Mouse (Mus musculus): Measurements from ENCODE around the gene Adcy5. TPM values are rescaled to one million over a fixed set of nuclear protein-coding genes. Genes with fewer than 3 reads are reported as not detected.
A peak's percentile ranks its signal among the peaks of the same experiment; 100 is the strongest.

The Adcy5 gene
- polyA plus RNA-seq, 1 experiment from 2014 or later = 4.7 TPM

DNA sequence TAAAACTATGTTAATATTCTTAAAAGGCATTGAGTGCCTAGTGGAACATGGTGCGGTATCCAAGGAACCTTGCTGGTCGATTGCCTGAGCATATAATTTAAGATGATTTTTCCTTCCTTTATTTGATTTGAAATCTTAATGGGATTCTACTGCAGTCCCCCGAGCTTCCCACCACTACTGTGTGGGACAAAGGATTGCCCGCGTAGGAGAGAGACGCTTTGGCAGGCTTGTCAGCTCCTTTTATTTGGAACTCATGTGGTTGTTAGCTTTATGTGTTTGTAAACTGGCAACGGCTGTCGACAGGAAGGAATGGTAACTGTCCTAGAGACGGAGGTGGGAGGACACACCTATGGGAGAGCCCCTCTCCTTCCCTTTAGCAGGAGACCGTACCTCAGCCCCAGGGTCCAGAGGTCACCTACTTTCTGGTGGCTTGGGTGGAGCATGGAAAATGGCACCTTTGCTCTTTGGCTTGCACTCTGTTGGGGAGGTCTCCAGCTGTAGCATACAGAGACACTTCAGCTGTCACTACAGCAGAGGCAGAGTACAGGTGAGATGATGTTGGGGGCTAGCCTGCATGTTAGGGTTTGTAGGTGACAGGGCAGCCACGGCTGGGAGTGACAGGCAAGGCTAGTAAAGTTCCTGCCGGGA, 84.8 kb downstream of the Adcy5 start:
- Histone ChIP-seq H3K9me3 (ENCODE audit: control insufficient read depth, low read depth, low read length) (no peaks in the 10 kb centered on the region), H3K4me3 (ENCODE audit: low read depth, low read length) (no peak overlapping the region), H3K27ac (ENCODE audit: low read length) (no peak overlapping the region), H3K36me3 (ENCODE audit: control insufficient read depth, insufficient read depth, low read length) (no peaks in the 10 kb centered on the region), H3K4me2 (replicated peaks; ENCODE audit: low read depth, low read length) (no peak overlapping the region), H3K9ac (replicated peaks; ENCODE audit: low read depth, low read length) (no peak overlapping the region), H3K27me3 (ENCODE audit: control insufficient read depth, insufficient read depth, low read length) (no peaks in the 10 kb centered on the region), H3K4me1 (ENCODE audit: control insufficient read depth, insufficient read depth, low read length) (no peaks in the 10 kb centered on the region)
- no peak for ATAC-seq (ENCODE audit: insufficient number of reproducible peaks, insufficient read depth, low FRiP score, low read depth)
- 70% methylated on average over 12 of the region's 12 CpGs for whole genome bisulfite sequencing

GRCm38 (mm10) chr16:35239966-35240730, 85.5 kb downstream of the Adcy5 start:
- 81% methylated on average over 4 of the region's 4 CpGs for WGBS
- Histone ChIP-seq H3K9ac (replicated peaks; ENCODE audit: low read depth, low read length) (no peak overlapping the region), H3K27ac (ENCODE audit: low read length) (no peak overlapping the region)

GRCm38 (mm10) chr16:35247364-35247763, 92.7 kb downstream of the Adcy5 start:
- no peak overlapping the region for H3K27ac ChIP-seq (ENCODE audit: low read length)
- 57% methylated on average over 3 of the region's 3 CpGs for WGBS
- H3K9me3 ChIP-seq (ENCODE audit: control insufficient read depth, low read depth, low read length) = no peaks in the 10 kb centered on the region
- no peak for ATAC-seq (ENCODE audit: insufficient number of reproducible peaks, insufficient read depth, low FRiP score, low read depth)
- no peak overlapping the region for H3K4me3 ChIP-seq (ENCODE audit: low read depth, low read length)
- no peaks in the 10 kb centered on the region for H3K4me1 ChIP-seq (ENCODE audit: control insufficient read depth, insufficient read depth, low read length)
- no peaks in the 10 kb centered on the region for H3K36me3 ChIP-seq (ENCODE audit: control insufficient read depth, insufficient read depth, low read length)
- no peak overlapping the region for H3K4me2 ChIP-seq (replicated peaks; ENCODE audit: low read depth, low read length)
- no peaks in the 10 kb centered on the region for H3K27me3 ChIP-seq (ENCODE audit: control insufficient read depth, insufficient read depth, low read length)
- H3K9ac ChIP-seq (replicated peaks; ENCODE audit: low read depth, low read length) = no peak overlapping the region

More at GRCm38 (mm10) chr16:35239966-35240730, 85.5 kb downstream of the Adcy5 start:
- Histone ChIP-seq H3K4me1 (ENCODE audit: control insufficient read depth, insufficient read depth, low read length) (no peaks in the 10 kb centered on the region), H3K36me3 (ENCODE audit: control insufficient read depth, insufficient read depth, low read length) (no peaks in the 10 kb centered on the region), H3K9me3 (ENCODE audit: control insufficient read depth, low read depth, low read length) (no peaks in the 10 kb centered on the region), H3K27me3 (ENCODE audit: control insufficient read depth, insufficient read depth, low read length) (no peaks in the 10 kb centered on the region), H3K4me3 (ENCODE audit: low read depth, low read length) (no peak overlapping the region), H3K4me2 (replicated peaks; ENCODE audit: low read depth, low read length) (no peak overlapping the region)
- ATAC-seq (ENCODE audit: insufficient number of reproducible peaks, insufficient read depth, low FRiP score, low read depth) = no peak

GRCm38 (mm10) chr16:35248825-35249224, 94.1 kb downstream of the Adcy5 start:
- Histone ChIP-seq H3K9me3 (ENCODE audit: control insufficient read depth, low read depth, low read length) (no peaks in the 10 kb centered on the region), H3K27me3 (ENCODE audit: control insufficient read depth, insufficient read depth, low read length) (no peaks in the 10 kb centered on the region), H3K4me1 (ENCODE audit: control insufficient read depth, insufficient read depth, low read length) (no peaks in the 10 kb centered on the region), H3K36me3 (ENCODE audit: control insufficient read depth, insufficient read depth, low read length) (no peaks in the 10 kb centered on the region), H3K27ac (ENCODE audit: low read length) (no peak overlapping the region), H3K9ac (replicated peaks; ENCODE audit: low read depth, low read length) (no peak overlapping the region), H3K4me3 (ENCODE audit: low read depth, low read length) (no peak overlapping the region), H3K4me2 (replicated peaks; ENCODE audit: low read depth, low read length) (no peak overlapping the region)
- 30% methylated on average over 9 of the region's 9 CpGs for WGBS
- ATAC-seq (ENCODE audit: insufficient number of reproducible peaks, insufficient read depth, low FRiP score, low read depth) = peak; percentile 73; the same call in 1 of the 2 replicates

- no peak overlapping the region for H3K4me2 ChIP-seq (replicated peaks; ENCODE audit: low read depth, low read length)
- no peaks in the 10 kb centered on the region for H3K9me3 ChIP-seq (ENCODE audit: control insufficient read depth, low read depth, low read length)
- H3K27me3 ChIP-seq (ENCODE audit: control insufficient read depth, insufficient read depth, low read length) = no peaks in the 10 kb centered on the region
- no peaks in the 10 kb centered on the region for H3K36me3 ChIP-seq (ENCODE audit: control insufficient read depth, insufficient read depth, low read length)
- H3K4me1 ChIP-seq (ENCODE audit: control insufficient read depth, insufficient read depth, low read length) = no peaks in the 10 kb centered on the region
- ATAC-seq (ENCODE audit: insufficient number of reproducible peaks, insufficient read depth, low FRiP score, low read depth) = no peak
- WGBS = 93% methylated on average over 6 of the region's 6 CpGs
- no peak overlapping the region for H3K9ac ChIP-seq (replicated peaks; ENCODE audit: low read depth, low read length)
- no peak overlapping the region for H3K27ac ChIP-seq (ENCODE audit: low read length)
- H3K4me3 ChIP-seq (ENCODE audit: low read depth, low read length) = no peak overlapping the region
Observed at GRCm38 (mm10) chr16:35249763-35250162, 95.1 kb downstream of the Adcy5 start.

GRCm38 (mm10) chr16:35251690-35252089, 97.0 kb downstream of the Adcy5 start:
- no peaks in the 10 kb centered on the region for H3K4me1 ChIP-seq (ENCODE audit: control insufficient read depth, insufficient read depth, low read length)
- H3K36me3 ChIP-seq (ENCODE audit: control insufficient read depth, insufficient read depth, low read length) = no peaks in the 10 kb centered on the region
- no peak overlapping the region for H3K27ac ChIP-seq (ENCODE audit: low read length)
- no peak for ATAC-seq (ENCODE audit: insufficient number of reproducible peaks, insufficient read depth, low FRiP score, low read depth)
- WGBS = 79% methylated on average over 6 of the region's 6 CpGs
- H3K27me3 ChIP-seq (ENCODE audit: control insufficient read depth, insufficient read depth, low read length) = no peaks in the 10 kb centered on the region
- no peaks in the 10 kb centered on the region for H3K9me3 ChIP-seq (ENCODE audit: control insufficient read depth, low read depth, low read length)
- H3K4me3 ChIP-seq (ENCODE audit: low read depth, low read length) = no peak overlapping the region
- H3K4me2 ChIP-seq (replicated peaks; ENCODE audit: low read depth, low read length) = no peak overlapping the region
- H3K9ac ChIP-seq (replicated peaks; ENCODE audit: low read depth, low read length) = no peak overlapping the region

DNA sequence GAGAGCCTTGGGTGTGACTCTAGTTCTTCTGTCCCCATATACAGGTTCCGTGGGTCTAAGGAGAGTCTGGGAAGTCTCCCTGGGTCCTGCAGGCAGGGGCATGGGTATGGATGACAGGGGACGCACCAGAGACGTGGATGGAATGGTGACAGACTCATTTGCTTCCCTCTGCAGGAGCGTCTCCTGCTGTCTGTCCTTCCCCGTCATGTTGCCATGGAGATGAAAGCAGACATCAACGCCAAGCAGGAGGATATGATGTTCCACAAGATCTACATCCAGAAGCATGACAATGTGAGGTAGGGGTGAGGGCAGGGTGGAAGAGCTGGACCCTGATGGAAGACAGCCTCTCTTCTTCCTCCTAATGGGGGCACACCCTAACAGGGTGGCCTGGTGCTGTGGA, 98.3 kb downstream of the Adcy5 start:
- 67% methylated on average over 6 of the region's 6 CpGs for WGBS
- H3K36me3 ChIP-seq (ENCODE audit: control insufficient read depth, insufficient read depth, low read length) = no peaks in the 10 kb centered on the region
- no peak for ATAC-seq (ENCODE audit: insufficient number of reproducible peaks, insufficient read depth, low FRiP score, low read depth)
- H3K9me3 ChIP-seq (ENCODE audit: control insufficient read depth, low read depth, low read length) = no peaks in the 10 kb centered on the region
- no peaks in the 10 kb centered on the region for H3K27me3 ChIP-seq (ENCODE audit: control insufficient read depth, insufficient read depth, low read length)
- H3K27ac ChIP-seq (ENCODE audit: low read length) = no peak overlapping the region
- no peak overlapping the region for H3K4me2 ChIP-seq (replicated peaks; ENCODE audit: low read depth, low read length)
- no peak overlapping the region for H3K9ac ChIP-seq (replicated peaks; ENCODE audit: low read depth, low read length)
- H3K4me3 ChIP-seq (ENCODE audit: low read depth, low read length) = no peak overlapping the region
- no peaks in the 10 kb centered on the region for H3K4me1 ChIP-seq (ENCODE audit: control insufficient read depth, insufficient read depth, low read length)

DNA sequence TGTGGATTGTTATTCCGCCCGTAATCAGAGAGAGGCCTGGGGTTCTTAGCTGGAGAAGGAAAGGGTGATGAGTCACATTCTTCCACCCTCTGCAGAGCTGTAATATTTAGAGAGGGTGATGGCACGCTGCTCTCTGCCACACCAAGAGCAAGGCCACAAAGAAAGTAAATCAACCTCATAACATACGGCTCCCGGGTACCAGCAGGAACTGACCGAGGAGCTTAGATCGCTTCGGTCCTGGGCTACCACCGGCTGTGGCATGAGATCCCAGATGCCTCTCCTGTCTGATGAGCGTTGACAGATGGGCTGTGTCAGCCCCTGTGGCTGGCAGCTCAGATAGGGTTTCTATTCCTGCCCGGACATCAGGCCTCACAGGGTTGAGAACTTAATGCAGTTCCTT, 101.3 kb downstream of the Adcy5 start:
- no peak for ATAC-seq (ENCODE audit: insufficient number of reproducible peaks, insufficient read depth, low FRiP score, low read depth)
- no peak overlapping the region for H3K4me3 ChIP-seq (ENCODE audit: low read depth, low read length)
- no peaks in the 10 kb centered on the region for H3K9me3 ChIP-seq (ENCODE audit: control insufficient read depth, low read depth, low read length)
- no peak overlapping the region for H3K4me2 ChIP-seq (replicated peaks; ENCODE audit: low read depth, low read length)
- H3K9ac ChIP-seq (replicated peaks; ENCODE audit: low read depth, low read length) = no peak overlapping the region
- H3K4me1 ChIP-seq (ENCODE audit: control insufficient read depth, insufficient read depth, low read length) = no peaks in the 10 kb centered on the region
- 62% methylated on average over 11 of the region's 11 CpGs for WGBS
- no peak overlapping the region for H3K27ac ChIP-seq (ENCODE audit: low read length)
- no peaks in the 10 kb centered on the region for H3K27me3 ChIP-seq (ENCODE audit: control insufficient read depth, insufficient read depth, low read length)
- H3K36me3 ChIP-seq (ENCODE audit: control insufficient read depth, insufficient read depth, low read length) = no peaks in the 10 kb centered on the region

All from stomach, embryonic 14.5 days (tissue).